Mouse (Mus musculus): Measurements from ENCODE around the gene Snrpd3.

DNA sequence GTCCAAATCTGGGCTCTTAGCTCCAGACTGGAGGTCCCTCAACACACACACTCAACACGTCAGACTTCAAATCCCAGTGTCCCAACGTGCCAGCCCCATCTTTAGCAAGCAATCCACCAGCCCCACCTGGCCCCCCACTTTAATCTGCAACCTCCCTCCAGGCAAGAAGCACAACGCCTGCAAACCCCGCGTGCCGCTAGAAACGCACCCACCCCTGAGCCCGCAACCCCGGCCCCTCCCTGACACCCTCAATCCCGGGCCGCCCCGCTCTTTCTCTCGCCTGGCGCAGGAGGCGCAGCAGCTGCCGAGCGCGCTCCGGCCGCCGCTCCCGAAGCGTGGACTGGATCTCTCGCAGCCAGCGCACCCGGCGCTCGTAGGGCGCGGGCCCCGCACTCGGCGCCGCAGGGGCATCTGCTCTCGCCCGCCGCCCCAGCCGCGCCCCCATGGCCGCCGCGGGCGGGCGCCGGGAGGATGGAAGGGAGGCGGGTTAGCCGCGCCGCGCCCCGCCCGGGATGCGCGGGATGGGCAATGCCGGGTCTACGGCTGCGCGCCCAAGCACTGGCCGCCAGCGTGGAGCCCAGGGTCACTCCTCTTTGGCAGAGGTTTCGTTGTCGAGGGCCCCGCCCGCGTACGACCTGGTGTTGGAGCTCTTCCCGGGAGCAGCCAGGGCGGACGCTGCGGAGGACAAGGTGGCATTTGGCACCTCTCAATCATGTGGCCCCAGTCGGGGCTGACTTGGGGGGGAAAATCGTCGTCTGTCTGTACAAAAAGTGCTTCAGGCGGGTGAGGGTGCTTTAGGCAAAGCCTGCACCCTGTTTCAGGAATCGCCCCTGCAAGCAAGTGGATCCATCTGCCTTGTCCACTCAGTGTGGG is 42.6 kb downstream of the Snrpd3 start, which contains the start of gene Lrrc75b:
- no peak for TF ChIP-seq POLR2A (IDR thresholded peaks at IDR 0.05; ENCODE audit: low read depth, low read length)
- TF ChIP-seq CTCF (conservative IDR thresholded peaks at IDR 0.05; ENCODE audit: insufficient read depth, insufficient read length, low read depth, low read length) = no peak

Data from kidney, adult 2 months (tissue).